Mouse (Mus musculus): ENCODE data around the gene Vmn1r51. TPM values are rescaled to one million over a fixed set of nuclear protein-coding genes. Genes with fewer than 3 reads are reported as not detected.
"Not testable (repeated sequence)": the region's sequence is repeated elsewhere in the genome, so short reads cannot be mapped to it uniquely, and the experiment has no call there.

The Vmn1r51 gene
- total RNA-seq (2014; rRNA removed) (not detected in 2 replicates), polyA plus RNA-seq (2015; fragmentation: Nextera tagmentation; extraction: Ambion mirVana) (0.06 TPM in 1 of 2 replicates, not detected in the other)

DNA sequence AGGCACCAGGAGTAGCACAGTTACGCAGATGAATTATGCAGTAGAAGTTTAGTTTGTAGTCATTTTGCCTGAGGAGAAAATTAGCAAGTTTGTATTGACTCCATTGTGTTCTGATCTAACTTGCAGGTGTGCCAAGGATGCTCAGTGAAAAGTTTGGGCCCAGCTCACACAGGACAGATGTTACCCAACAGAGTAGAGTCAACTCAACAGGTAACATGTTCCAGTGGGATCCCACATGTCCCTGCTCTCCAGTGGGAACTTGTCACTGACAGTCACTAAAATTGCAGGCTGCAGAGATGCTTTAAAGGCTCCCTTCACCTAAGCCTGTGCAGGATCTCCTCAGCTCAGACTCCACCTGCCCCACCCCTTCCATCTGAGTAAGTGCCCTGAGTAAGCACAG lies at the start of gene Vmn1r51:
TSS of gene Vmn1r51 (plus strand) at position 301 of the 400 bp plus-strand sequence.
- H3K36me3 ChIP-seq (ENCODE audit: insufficient read depth, low read length); H3K4me3 ChIP-seq (ENCODE audit: low read length); DNase-seq (ENCODE audit: low spot score); ATAC-seq; H3K4me1 ChIP-seq (ENCODE audit: insufficient read depth, low read length); H3K4me2 ChIP-seq (ENCODE audit: low read depth, low read length); H3K9ac ChIP-seq (replicated peaks; ENCODE audit: low read length); H3K27me3 ChIP-seq (ENCODE audit: insufficient read depth, low read length); H3K9me3 ChIP-seq (ENCODE audit: low read length); H3K27ac ChIP-seq: not testable (repeated sequence)
- WGBS = 90% methylated on average over 1 of the region's 1 CpGs

GRCm38 (mm10) chr6:90078406-90078805 lies 44.0 kb upstream of the Vmn1r51 start, which contains the start of gene Vmn1r49:
Gene Vmn1r49 (minus strand): TSS chr6:90078506.
- Histone ChIP-seq H3K9me3 (ENCODE audit: low read length) (no peaks in the 10 kb centered on the region), H3K27me3 (ENCODE audit: insufficient read depth, low read length) (no peaks in the 10 kb centered on the region), H3K27ac (no peak within 1 kb of the TSS), H3K4me3 (ENCODE audit: low read length) (no peak within 1 kb of the TSS), H3K4me2 (ENCODE audit: low read depth, low read length) (no peak within 1 kb of the TSS), H3K36me3 (ENCODE audit: insufficient read depth, low read length) (no peaks in the 10 kb centered on the region), H3K9ac (replicated peaks; ENCODE audit: low read length) (no peak within 1 kb of the TSS), H3K4me1 (ENCODE audit: insufficient read depth, low read length) (no peaks in the 10 kb centered on the region)
- TF ChIP-seq CTCF (IDR thresholded peaks at IDR 0.05; ENCODE audit: low read depth) = no peak
- no peak for DNase-seq (ENCODE audit: low spot score)
- 86% methylated on average over 4 of the region's 4 CpGs for WGBS
- ATAC-seq = no peak

DNA sequence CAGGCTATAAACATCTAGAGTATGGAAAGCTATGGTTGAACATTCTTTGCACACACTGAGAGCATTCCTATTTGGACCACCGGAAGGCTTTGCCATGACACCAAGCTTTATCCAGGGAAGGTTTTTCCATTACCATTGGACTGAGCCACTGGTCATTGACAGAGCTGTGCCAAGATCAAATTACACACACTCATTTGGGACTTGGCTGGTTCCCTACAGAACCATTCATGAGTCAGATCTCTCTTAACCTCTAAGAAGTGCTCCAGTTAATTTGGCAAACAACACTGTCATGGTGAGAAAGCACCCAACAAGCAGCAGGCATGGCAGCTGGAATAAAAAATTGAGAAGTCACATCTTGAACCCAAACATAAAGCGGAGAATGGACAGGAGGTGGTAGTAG lies 21.8 kb upstream of the Vmn1r51 start:
- no peak for ATAC-seq
- Histone ChIP-seq H3K4me1 (ENCODE audit: insufficient read depth, low read length) (no peaks in the 10 kb centered on the region), H3K27me3 (ENCODE audit: insufficient read depth, low read length) (no peaks in the 10 kb centered on the region), H3K4me2 (ENCODE audit: low read depth, low read length) (no peak overlapping the region), H3K4me3 (ENCODE audit: low read length) (no peak overlapping the region), H3K9ac (replicated peaks; ENCODE audit: low read length) (no peak overlapping the region), H3K36me3 (ENCODE audit: insufficient read depth, low read length) (no peaks in the 10 kb centered on the region), H3K27ac (no peak overlapping the region), H3K9me3 (ENCODE audit: low read length) (no peaks in the 10 kb centered on the region)
- DNase-seq (ENCODE audit: low spot score) = no peak
- TF ChIP-seq CTCF (IDR thresholded peaks at IDR 0.05; ENCODE audit: low read depth) = no peak
- WGBS = 88% methylated on average over 2 of the region's 2 CpGs

- Histone ChIP-seq H3K9me3 (ENCODE audit: low read length) (no peaks in the 10 kb centered on the region), H3K27me3 (ENCODE audit: insufficient read depth, low read length) (no peaks in the 10 kb centered on the region), H3K4me1 (ENCODE audit: insufficient read depth, low read length) (no peaks in the 10 kb centered on the region), H3K9ac (replicated peaks; ENCODE audit: low read length) (no peak within 1 kb of the TSS), H3K4me2 (ENCODE audit: low read depth, low read length) (no peak within 1 kb of the TSS), H3K4me3 (ENCODE audit: low read length) (no peak within 1 kb of the TSS), H3K27ac (no peak within 1 kb of the TSS), H3K36me3 (ENCODE audit: insufficient read depth, low read length) (no peaks in the 10 kb centered on the region)
- DNase-seq (ENCODE audit: low spot score) (no peak), ATAC-seq (no peak)
- no peak for TF ChIP-seq CTCF (IDR thresholded peaks at IDR 0.05; ENCODE audit: low read depth)
- WGBS = 63% methylated on average over 2 of the region's 2 CpGs
Observed at GRCm38 (mm10) chr6:90101130-90101529, 21.3 kb upstream of the Vmn1r51 start, which contains the start of gene Vmn1r50. Gene Vmn1r50 (plus strand): TSS chr6:90101430.

GRCm38 (mm10) chr6:90160139-90160538 lies 37.7 kb downstream of the Vmn1r51 start:
- ATAC-seq (no peak), DNase-seq (ENCODE audit: low spot score) (no peak)
- Histone ChIP-seq H3K4me1 (ENCODE audit: insufficient read depth, low read length) (no peaks in the 10 kb centered on the region), H3K27ac (no peak overlapping the region), H3K36me3 (ENCODE audit: insufficient read depth, low read length) (no peaks in the 10 kb centered on the region), H3K9me3 (ENCODE audit: low read length) (no peaks in the 10 kb centered on the region), H3K4me2 (ENCODE audit: low read depth, low read length) (no peak overlapping the region), H3K27me3 (ENCODE audit: insufficient read depth, low read length) (no peaks in the 10 kb centered on the region), H3K9ac (replicated peaks; ENCODE audit: low read length) (no peak overlapping the region), H3K4me3 (ENCODE audit: low read length) (no peak overlapping the region)
- no peak for TF ChIP-seq CTCF (IDR thresholded peaks at IDR 0.05; ENCODE audit: low read depth)
- 87% methylated on average over 3 of the region's 3 CpGs for WGBS

GRCm38 (mm10) chr6:90174508-90174907 lies 52.1 kb downstream of the Vmn1r51 start, which contains the start of gene Vmn1r52:
Gene Vmn1r52 (plus strand): TSS chr6:90174808.
- Histone ChIP-seq H3K9me3 (ENCODE audit: low read length) (no peaks in the 10 kb centered on the region), H3K4me3 (ENCODE audit: low read length) (no peak within 1 kb of the TSS), H3K9ac (replicated peaks; ENCODE audit: low read length) (no peak within 1 kb of the TSS), H3K4me1 (ENCODE audit: insufficient read depth, low read length) (no peaks in the 10 kb centered on the region), H3K4me2 (ENCODE audit: low read depth, low read length) (no peak within 1 kb of the TSS), H3K27me3 (ENCODE audit: insufficient read depth, low read length) (no peaks in the 10 kb centered on the region), H3K36me3 (ENCODE audit: insufficient read depth, low read length) (no peaks in the 10 kb centered on the region), H3K27ac (no peak within 1 kb of the TSS)
- TF ChIP-seq CTCF (IDR thresholded peaks at IDR 0.05; ENCODE audit: low read depth) = no peak
- ATAC-seq = no peak
- no peak for DNase-seq (ENCODE audit: low spot score)
- 69% methylated on average over 2 of the region's 2 CpGs for WGBS

Other genes starting within 250 kb of the Vmn1r51 start
- gene Vmn1r42, start 246.2 kb upstream of the Vmn1r51 start, total RNA-seq (2014; rRNA removed) = not detected in 2 replicates
- not detected in 2 replicates for gene Vmn1r42, start 246.2 kb upstream of the Vmn1r51 start, polyA plus RNA-seq (2015; fragmentation: Nextera tagmentation; extraction: Ambion mirVana)
- gene Vmn1r43, start 246.2 kb upstream of the Vmn1r51 start, total RNA-seq (2014; rRNA removed) = not detected in 2 replicates
- not detected in 2 replicates for gene Vmn1r43, start 246.2 kb upstream of the Vmn1r51 start, polyA plus RNA-seq (2015; fragmentation: Nextera tagmentation; extraction: Ambion mirVana)
- gene Vmn1r44, start 238.9 kb upstream of the Vmn1r51 start, total RNA-seq (2014; rRNA removed) = not detected in 2 replicates
- gene Vmn1r44, start 238.9 kb upstream of the Vmn1r51 start, polyA plus RNA-seq (2015; fragmentation: Nextera tagmentation; extraction: Ambion mirVana) = not detected in 2 replicates
- gene Vmn1r45, start 182.0 kb upstream of the Vmn1r51 start, total RNA-seq (2014; rRNA removed) = not detected in 2 replicates
- not detected in 2 replicates for gene Vmn1r45, start 182.0 kb upstream of the Vmn1r51 start, polyA plus RNA-seq (2015; fragmentation: Nextera tagmentation; extraction: Ambion mirVana)
- not detected in 2 replicates for gene Vmn1r46, start 153.3 kb upstream of the Vmn1r51 start, total RNA-seq (2014; rRNA removed)
- not detected in 2 replicates for gene Vmn1r46, start 153.3 kb upstream of the Vmn1r51 start, polyA plus RNA-seq (2015; fragmentation: Nextera tagmentation; extraction: Ambion mirVana)
- gene Vmn1r47, start 106.4 kb upstream of the Vmn1r51 start, total RNA-seq (2014; rRNA removed) = not detected in 2 replicates
- gene Vmn1r47, start 106.4 kb upstream of the Vmn1r51 start, polyA plus RNA-seq (2015; fragmentation: Nextera tagmentation; extraction: Ambion mirVana) = not detected in 2 replicates
- gene Vmn1r48, start 85.8 kb upstream of the Vmn1r51 start, total RNA-seq (2014; rRNA removed) = not detected in 2 replicates
- not detected in 2 replicates for gene Vmn1r48, start 85.8 kb upstream of the Vmn1r51 start, polyA plus RNA-seq (2015; fragmentation: Nextera tagmentation; extraction: Ambion mirVana)
- not detected in 2 replicates for gene Vmn1r49, start 44.1 kb upstream of the Vmn1r51 start, total RNA-seq (2014; rRNA removed)
- not detected in 2 replicates for gene Vmn1r49, start 44.1 kb upstream of the Vmn1r51 start, polyA plus RNA-seq (2015; fragmentation: Nextera tagmentation; extraction: Ambion mirVana)
- gene Vmn1r50, start 21.2 kb upstream of the Vmn1r51 start, total RNA-seq (2014; rRNA removed) = not detected in 2 replicates
- not detected in 2 replicates for gene Vmn1r50, start 21.2 kb upstream of the Vmn1r51 start, polyA plus RNA-seq (2015; fragmentation: Nextera tagmentation; extraction: Ambion mirVana)
- gene Vmn1r52, start 52.2 kb downstream of the Vmn1r51 start, total RNA-seq (2014; rRNA removed) = not detected in 2 replicates
- not detected in 2 replicates for gene Vmn1r52, start 52.2 kb downstream of the Vmn1r51 start, polyA plus RNA-seq (2015; fragmentation: Nextera tagmentation; extraction: Ambion mirVana)
- gene V1ra8, start 80.2 kb downstream of the Vmn1r51 start, total RNA-seq (2014; rRNA removed) = not detected in 2 replicates
- not detected in 2 replicates for gene V1ra8, start 80.2 kb downstream of the Vmn1r51 start, polyA plus RNA-seq (2015; fragmentation: Nextera tagmentation; extraction: Ambion mirVana)
- 1.2 TPM in 1 of 2 replicates, not detected in the other for gene Vmn1r53, start 101.8 kb downstream of the Vmn1r51 start, total RNA-seq (2014; rRNA removed)
- not detected in 2 replicates for gene Vmn1r53, start 101.8 kb downstream of the Vmn1r51 start, polyA plus RNA-seq (2015; fragmentation: Nextera tagmentation; extraction: Ambion mirVana)
- not detected in 2 replicates for gene Vmn1r54, start 123.7 kb downstream of the Vmn1r51 start, total RNA-seq (2014; rRNA removed)
- not detected in 2 replicates for gene Vmn1r54, start 123.7 kb downstream of the Vmn1r51 start, polyA plus RNA-seq (2015; fragmentation: Nextera tagmentation; extraction: Ambion mirVana)
- gene BC048671, start 178.6 kb downstream of the Vmn1r51 start, total RNA-seq (2014; rRNA removed) = not detected in 2 replicates
- not detected in 2 replicates for gene BC048671, start 178.6 kb downstream of the Vmn1r51 start, polyA plus RNA-seq (2015; fragmentation: Nextera tagmentation; extraction: Ambion mirVana)
- 0.11 and 0.21 TPM in 2 replicates for gene Chst13, start 202.6 kb downstream of the Vmn1r51 start, total RNA-seq (2014; rRNA removed)
- 0.20 and 0.35 TPM in 2 replicates for gene Chst13, start 202.6 kb downstream of the Vmn1r51 start, polyA plus RNA-seq (2015; fragmentation: Nextera tagmentation; extraction: Ambion mirVana)
- gene Uroc1, start 210.7 kb downstream of the Vmn1r51 start, total RNA-seq (2014; rRNA removed) = 0.07 TPM in 1 of 2 replicates, not detected in the other
- gene Uroc1, start 210.7 kb downstream of the Vmn1r51 start, polyA plus RNA-seq (2015; fragmentation: Nextera tagmentation; extraction: Ambion mirVana) = 0.04 TPM in 1 of 2 replicates, not detected in the other
- gene Zxdc, start 246.9 kb downstream of the Vmn1r51 start, total RNA-seq (2014; rRNA removed) = 45.7 and 49.7 TPM in 2 replicates
- gene Zxdc, start 246.9 kb downstream of the Vmn1r51 start, polyA plus RNA-seq (2015; fragmentation: Nextera tagmentation; extraction: Ambion mirVana) = 7.4 and 7.8 TPM in 2 replicates